Mouse (Mus musculus): Measurements from ENCODE around the gene Ssbp3.

The Ssbp3 gene

GRCm38 (mm10) chr4:106910201-106911172 lies at the start of gene Ssbp3:
Gene Ssbp3 (plus strand): TSS chr4:106910701.
- DNase-seq (ENCODE audit: low spot score) = peak; percentile 51

DNA sequence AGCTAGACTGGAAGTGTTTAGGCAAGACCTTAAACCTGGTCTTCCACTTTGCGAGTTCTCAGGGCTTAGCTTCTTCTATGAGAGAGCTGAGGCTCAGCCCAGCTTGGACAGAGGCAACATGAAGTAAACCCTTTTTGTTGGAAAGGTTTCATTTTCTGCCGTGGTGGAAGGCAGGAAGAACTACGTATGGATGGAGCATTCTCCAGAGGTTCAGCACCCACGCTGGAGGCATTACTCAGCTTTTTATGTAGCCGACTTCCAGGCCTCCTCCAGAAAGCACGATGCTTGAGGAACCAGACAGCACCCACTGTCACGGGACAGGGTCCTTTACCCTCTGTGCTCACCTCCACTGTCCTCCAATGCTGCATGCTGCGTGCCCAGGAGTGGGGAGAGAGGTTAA lies 48.6 kb upstream of the Ssbp3 start:
- DNase-seq (ENCODE audit: low spot score) = no peak

DNA sequence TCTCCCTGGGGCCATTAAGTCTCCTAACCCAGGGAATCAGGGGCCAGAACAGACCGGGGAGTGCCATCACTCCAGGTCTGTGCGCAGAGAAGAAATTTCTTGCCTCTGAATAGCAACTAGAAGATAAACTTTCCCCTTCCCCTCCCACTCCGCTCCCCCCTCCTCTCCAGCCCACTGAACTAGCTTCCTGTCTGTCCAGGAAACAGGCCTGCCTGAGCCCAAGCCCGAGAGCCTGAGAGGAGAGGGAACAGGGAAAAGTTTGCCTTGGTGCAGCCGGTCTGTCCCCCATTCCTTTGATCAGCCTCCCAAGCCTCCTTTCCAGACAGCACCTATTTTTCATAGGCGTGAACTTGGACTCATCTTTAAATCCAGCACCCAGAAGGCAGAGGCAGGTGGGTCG lies 48.2 kb upstream of the Ssbp3 start:
- no peak for DNase-seq (ENCODE audit: low spot score)

GRCm38 (mm10) chr4:106862767-106863370 lies 47.6 kb upstream of the Ssbp3 start:
- DNase-seq (ENCODE audit: low spot score) = no peak

GRCm38 (mm10) chr4:106865415-106866110 lies 44.9 kb upstream of the Ssbp3 start:
- DNase-seq (ENCODE audit: low spot score) = no peak

DNA sequence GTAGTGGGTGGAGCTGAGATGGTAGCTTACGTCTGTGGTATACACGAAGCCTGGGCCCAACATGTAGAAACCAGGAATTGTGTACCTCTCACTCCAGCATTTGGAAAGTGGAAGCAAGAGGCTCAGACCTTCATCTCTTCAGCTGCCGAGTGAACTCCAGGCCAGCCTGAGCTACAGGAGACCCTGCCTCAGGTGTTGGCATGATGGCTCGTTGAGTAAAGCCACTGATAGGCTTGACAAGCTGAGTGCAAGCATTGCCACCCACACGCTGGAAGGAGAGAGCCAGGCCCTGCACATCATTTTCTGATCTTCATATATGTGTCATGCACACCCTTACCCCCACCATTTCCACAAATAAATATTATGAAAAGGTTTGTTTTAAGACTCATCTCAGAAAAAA lies 44.1 kb upstream of the Ssbp3 start:
- DNase-seq (ENCODE audit: low spot score) = no peak

- DNase-seq (ENCODE audit: low spot score) = no peak
Measured at GRCm38 (mm10) chr4:106866845-106867244, 43.7 kb upstream of the Ssbp3 start.

- DNase-seq (ENCODE audit: low spot score) = no peak
Measured at GRCm38 (mm10) chr4:106868737-106869438, 41.6 kb upstream of the Ssbp3 start.

- no peak for DNase-seq (ENCODE audit: low spot score)
Measured at GRCm38 (mm10) chr4:106869539-106869951, 41.0 kb upstream of the Ssbp3 start.

- DNase-seq (ENCODE audit: low spot score) = peak; percentile 44
Measured at GRCm38 (mm10) chr4:106870556-106870955, 39.9 kb upstream of the Ssbp3 start.

GRCm38 (mm10) chr4:106874501-106874900 lies 36.0 kb upstream of the Ssbp3 start:
- DNase-seq (ENCODE audit: low spot score) = no peak

DNA sequence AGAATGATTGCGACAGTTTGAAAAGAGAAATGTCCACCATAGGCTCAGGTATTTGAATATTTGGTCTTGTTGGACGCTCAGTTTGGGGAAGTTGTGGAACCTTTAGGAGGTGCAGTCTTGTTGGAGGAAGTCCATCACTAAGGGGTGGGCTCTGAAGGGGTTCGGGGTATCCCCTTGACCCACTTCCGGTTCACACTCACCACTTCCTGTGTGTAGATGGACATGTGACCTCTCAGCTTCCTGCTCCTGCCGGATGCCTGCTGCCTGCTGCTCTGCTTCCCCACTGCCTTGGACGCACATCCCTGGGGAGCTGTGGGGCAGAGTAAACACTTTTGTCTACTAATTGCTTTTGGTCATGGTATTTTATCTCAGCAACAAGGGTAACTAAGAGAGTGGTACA lies 29.4 kb upstream of the Ssbp3 start:
- no peak for DNase-seq (ENCODE audit: low spot score)

DNA sequence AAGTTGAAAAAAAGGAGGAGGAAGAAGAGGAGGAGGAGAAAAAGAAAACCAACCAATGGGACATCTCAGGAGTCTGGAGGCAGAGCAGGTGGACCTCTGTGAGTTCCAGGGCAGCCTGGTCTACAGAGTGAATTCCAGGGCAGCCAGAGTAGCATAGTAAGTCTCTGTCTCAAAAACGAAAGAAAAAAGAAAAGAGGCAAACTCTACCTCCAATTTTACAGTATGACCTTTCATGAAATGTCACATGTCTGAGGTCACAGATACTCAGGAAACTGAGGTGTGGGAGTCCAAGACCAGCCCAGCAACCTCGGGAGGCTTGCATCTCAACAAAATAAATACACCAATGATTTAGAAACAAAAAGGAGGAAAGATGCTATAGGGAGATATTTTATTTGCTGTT lies 27.4 kb upstream of the Ssbp3 start:
- DNase-seq (ENCODE audit: low spot score) = no peak

GRCm38 (mm10) chr4:106886307-106887085 lies 24.0 kb upstream of the Ssbp3 start:
- DNase-seq (ENCODE audit: low spot score) = no peak

- DNase-seq (ENCODE audit: low spot score) = no peak
Measured at GRCm38 (mm10) chr4:106896086-106896485, 14.4 kb upstream of the Ssbp3 start.

DNA sequence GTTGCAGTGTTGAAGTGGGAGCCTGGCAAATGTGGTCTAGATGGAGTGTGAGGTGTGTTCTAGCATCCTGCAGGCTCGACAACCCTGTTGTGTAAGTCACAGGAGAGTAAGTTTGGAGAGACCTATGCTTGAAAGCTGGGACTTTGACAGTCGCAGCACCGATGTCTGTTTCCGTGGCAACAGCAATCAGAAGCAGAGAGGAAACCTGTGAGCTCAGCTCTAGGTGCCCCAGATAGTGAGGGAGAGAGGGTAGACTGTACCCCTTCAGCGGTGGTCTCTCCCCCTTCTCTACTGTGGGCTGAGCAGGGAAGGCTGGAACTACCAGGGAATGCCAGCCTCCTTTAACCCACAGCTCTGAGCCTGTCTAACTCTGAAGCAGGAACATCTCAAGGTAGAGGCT lies 11.6 kb upstream of the Ssbp3 start:
- no peak for DNase-seq (ENCODE audit: low spot score)

DNA sequence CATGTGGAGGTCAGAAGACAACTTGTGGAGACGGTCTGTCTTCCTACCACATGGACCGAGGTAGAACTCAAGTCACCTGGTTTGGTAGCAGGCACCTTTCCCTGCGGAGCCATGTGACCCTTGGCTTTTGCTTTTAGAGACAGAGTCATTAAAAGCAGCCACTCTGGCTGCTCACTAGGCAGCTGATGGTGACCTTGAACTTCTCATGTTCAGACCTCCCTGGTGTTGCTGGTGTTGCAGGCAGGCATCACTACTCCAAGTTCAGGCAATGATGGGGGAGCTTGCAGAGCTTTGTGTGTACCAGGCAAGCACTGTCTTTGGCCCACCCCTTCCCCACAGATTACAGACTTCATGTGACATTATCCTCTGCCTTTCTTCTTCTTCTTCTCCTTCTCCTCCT lies 11.0 kb upstream of the Ssbp3 start:
- DNase-seq (ENCODE audit: low spot score) = no peak

- DNase-seq (ENCODE audit: low spot score) = no peak
Measured at GRCm38 (mm10) chr4:106900718-106901117, 9.8 kb upstream of the Ssbp3 start.

- no peak for DNase-seq (ENCODE audit: low spot score)
Measured at GRCm38 (mm10) chr4:106901610-106902009, 8.9 kb upstream of the Ssbp3 start.

- DNase-seq (ENCODE audit: low spot score) = no peak
Measured at GRCm38 (mm10) chr4:106902157-106902556, 8.3 kb upstream of the Ssbp3 start.

DNA sequence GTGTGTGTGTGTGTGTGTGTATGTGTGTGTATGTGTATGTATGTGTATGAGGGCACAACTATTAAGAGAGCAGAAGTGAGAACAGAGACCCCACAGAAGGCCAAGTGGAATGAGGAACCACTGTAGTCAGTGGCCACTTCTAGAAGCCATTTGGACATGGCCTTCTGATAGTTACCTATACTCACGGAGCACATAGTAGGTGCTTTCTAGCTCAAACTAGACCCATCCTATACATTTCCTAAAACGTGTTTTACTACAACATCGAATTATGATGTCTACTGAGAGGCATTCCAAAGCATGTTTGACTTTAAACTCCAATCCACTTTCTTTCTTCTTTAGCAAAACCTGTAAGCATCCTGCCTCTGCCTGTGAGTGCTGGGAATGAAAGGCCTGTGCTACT lies 4.6 kb upstream of the Ssbp3 start:
- no peak for DNase-seq (ENCODE audit: low spot score)

Measured in spleen, adult 12 weeks (tissue).